Mouse (Mus musculus) myocyte (in vitro differentiated cells): ENCODE measurements around the gene Spata32.

ENCODE experiments used
- CEBPB ChIP-seq: IDR thresholded peaks from 2 replicates; pipeline ENCODE4 v1.6.1; 2011; ENCODE audit warnings: mild to moderate bottlenecking, moderate library complexity; ENCODE audit not compliant: poor library complexity, insufficient read depth, severe bottlenecking
- MAX ChIP-seq: IDR thresholded peaks from one replicate; pipeline ENCODE4 v1.6.1; 2011; ENCODE audit warnings: low read depth, mild to moderate bottlenecking, control low read depth
- MYOD1 ChIP-seq, 3 experiments: IDR thresholded peaks; one replicate each; pipeline ENCODE4 v1.6.1; 2011; ENCODE audit warnings: control low read depth in 2 of 3, low read depth in 2 of 3, mild to moderate bottlenecking in 2 of 3, moderate library complexity in 1 of 3; ENCODE audit not compliant: insufficient read length in 2 of 3, control insufficient read depth in 1 of 3
- POLR2A ChIP-seq: IDR thresholded peaks from one replicate; pipeline ENCODE4 v1.6.1; 2011; ENCODE audit warnings: low read depth, mild to moderate bottlenecking, control low read depth, moderate library complexity; ENCODE audit not compliant: insufficient read length
- TCF3 ChIP-seq: IDR thresholded peaks from one replicate; pipeline ENCODE4 v1.6.1; 2011; ENCODE audit warnings: low read depth, control low read depth; ENCODE audit not compliant: insufficient read length
- USF1 ChIP-seq: IDR thresholded peaks from one replicate; pipeline ENCODE4 v1.6.1; 2011; ENCODE audit warnings: low read depth, mild to moderate bottlenecking, control low read depth, moderate library complexity

GRCm38 (mm10) chr11:103234447-103234846 is 16.2 kb upstream of the Spata32 start:
- TF ChIP-seq TCF3 (no peak), USF1 (no peak), CEBPB (no peak), POLR2A (no peak), MAX (no peak), MYOD1 (IDR thresholded peaks at IDR 0.05; ENCODE audit: control insufficient read depth in 1 of 3, insufficient read length in 2 of 3, low read depth in 2 of 3) (peak in 2 of 3 experiments; percentile 41 to 70)
